Mouse (Mus musculus) R1 (cell line): ENCODE measurements around the gene Gm42791.

ENCODE experiments used
- DNase-seq: peaks from one replicate; pipeline ENCODE4 v3.0.0-alpha.2; 2018; ENCODE audit warnings: low read depth, low spot score

Gene Gm42791

DNA sequence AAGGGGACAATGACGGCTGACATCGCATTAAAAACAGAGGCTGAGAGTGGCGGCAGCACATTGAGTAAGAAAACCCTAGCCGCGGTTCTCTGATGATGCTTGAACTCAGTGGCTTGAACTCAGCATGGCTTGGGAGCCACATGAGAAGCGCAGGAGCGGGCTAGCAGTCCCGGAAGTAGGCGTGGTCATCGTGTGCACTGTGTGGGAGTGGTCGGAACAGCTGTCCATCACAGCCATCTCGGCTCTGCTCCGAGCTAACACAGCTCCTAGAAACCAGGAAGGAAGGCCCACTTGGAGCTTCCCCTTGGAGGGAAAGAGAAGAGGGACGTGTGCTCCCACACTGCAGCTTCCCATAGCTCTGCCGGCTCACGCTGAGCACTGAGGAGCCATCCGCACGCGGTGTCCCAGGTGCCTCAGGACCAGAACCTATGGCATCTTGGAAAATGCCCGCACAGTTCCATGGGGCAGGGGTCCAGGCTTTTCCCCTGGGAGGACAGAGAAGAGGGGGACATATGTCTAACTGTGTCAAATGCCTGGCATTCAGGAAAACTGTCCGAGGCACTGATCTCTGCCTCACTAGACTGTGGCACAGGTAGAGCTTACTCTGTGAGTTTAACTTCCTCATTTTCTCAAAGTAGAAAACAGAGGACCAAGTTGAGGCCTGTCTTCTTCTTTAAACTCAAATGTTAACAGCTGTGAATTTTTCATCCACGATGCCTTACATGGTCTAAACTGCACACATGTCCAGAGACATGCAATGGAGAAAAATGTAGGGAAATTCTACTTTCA is 108.9 kb downstream of the Gm42791 start:
- DNase-seq, result peak; percentile 98

DNA sequence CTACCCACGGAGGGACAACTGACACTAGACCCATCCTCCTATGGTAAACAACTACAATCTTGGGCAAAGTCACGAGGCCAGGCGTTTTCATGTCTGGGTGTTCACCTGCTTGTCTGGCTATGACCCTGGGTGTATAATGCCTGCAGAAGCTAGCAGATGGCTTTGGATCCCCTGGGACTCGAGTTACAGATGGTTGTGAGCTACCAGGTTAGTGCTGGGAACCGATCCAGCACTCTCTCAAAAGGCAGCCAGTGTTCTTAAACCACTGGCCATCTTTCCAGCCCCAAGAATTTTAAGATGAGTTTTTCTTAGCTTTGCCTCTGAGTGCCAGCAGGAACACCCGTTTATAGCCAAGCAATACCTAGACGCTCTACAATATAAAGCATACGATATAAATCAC is 111.3 kb downstream of the Gm42791 start:
- no peak for DNase-seq

DNA sequence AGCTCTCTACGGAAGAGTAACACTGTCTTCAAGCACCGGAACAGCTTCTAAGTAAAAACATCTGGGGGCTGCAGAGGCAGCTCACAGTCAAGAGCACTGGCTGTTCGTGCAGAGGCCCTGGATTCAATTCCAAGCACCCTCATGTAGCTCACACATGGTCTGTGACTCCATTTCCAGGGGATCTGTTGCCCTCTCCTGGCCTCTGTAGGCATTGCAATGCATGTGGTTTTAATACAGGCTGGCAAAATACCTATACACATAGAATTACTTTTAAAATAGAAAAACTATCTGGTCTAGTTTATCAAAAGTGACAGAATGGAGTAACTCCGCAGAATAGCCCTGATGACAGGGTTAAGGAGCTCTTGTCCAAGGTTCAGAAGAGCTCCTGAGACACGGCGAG is 115.7 kb downstream of the Gm42791 start:
- peak; percentile 69 for DNase-seq

DNA sequence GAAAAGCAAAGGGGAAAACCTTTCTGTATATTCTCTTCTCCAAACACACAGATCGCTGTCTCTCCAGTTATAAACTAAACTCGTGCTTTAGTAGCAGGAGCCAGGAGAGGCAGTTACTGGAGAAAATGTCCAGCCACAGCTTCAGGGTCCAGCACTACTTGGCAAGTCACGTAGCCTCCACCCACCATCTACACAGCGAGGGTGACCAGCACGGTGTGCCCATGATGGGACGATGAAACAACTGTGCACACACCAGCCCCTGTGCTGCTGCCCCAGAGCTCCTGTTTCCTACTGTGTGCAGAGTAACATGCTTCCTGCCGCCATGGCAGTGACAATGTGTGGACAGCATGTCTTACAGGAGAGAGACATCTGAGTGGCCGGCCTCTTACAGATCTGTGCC is 121.8 kb downstream of the Gm42791 start:
- DNase-seq, result no peak

DNA sequence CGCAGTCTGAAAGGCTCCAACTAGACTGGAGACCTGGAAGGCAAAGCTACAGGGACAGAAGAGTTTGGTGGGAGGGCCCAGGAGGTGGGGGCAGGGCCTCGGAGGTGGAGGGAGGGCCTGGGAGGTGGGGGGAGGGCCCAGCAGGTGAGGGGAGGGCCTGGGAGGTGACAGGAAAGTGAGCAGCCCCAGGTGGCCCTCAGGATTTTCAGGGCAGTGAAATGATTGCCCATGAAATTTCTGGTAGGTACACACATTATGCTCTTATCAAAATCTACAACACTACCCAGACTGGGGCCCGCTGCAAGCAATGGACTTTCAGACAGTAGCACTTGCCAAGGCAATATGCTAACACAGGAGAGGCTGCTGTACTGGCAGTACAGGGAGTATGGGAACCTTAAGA is 125.4 kb downstream of the Gm42791 start:
- no peak for DNase-seq

DNA sequence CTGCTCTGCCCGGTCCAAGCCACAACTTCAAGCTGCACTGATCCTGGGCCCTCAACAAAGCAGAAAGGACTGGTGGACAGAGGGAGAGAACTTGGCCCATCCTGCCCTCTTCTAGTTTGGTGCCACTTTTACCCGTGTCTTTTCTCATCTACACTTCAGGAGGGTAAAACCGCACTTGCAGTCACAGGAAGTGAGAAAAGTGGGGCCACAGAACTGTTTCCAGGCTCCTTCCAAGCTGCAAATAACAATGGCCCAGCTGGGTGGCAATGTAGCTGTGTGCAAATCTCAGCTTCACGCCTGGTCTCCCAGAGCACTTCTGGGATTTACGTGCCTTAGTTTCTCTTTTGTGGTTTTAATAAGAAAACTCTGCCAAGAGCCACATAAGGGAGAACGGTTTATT is 127.2 kb downstream of the Gm42791 start:
- no peak for DNase-seq

DNA sequence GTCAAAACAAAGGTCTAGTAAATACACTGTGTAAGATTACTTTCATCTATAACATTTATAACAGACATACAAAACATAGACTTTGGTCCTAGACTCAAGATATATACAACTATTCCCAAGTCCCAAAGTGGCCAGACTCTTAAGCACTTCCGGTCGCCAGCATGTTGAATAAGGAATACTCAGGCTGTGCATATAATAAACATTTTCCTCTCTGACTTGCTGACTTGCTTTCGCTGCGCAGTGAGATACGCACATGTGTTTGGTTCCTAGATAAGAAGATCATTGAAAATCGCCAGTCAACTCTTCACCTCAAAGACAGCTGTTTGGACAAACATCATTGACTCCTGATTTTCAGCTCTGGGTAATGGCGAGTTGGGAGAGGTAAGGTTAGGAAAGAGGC is 127.8 kb downstream of the Gm42791 start:
- no peak for DNase-seq

DNA sequence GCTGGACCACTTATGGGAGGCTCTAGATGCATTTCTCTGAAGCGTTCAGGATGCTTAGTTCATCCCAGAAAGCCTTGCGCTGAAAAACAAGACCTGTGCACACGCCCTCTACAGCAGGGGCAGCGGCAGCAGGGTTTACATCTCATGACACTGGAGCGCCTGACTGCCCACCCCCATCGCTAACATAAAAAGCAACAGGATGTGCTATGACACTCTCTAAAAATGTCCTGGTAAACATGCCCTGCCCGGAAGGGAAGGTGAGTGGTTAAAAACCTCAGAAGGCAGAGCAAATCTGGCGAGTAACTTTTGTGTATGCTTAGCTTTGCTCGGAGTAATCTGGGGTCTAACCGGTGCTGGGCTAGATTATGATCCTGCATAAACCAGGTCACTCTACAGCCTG is 128.4 kb downstream of the Gm42791 start:
- no peak for DNase-seq

DNA sequence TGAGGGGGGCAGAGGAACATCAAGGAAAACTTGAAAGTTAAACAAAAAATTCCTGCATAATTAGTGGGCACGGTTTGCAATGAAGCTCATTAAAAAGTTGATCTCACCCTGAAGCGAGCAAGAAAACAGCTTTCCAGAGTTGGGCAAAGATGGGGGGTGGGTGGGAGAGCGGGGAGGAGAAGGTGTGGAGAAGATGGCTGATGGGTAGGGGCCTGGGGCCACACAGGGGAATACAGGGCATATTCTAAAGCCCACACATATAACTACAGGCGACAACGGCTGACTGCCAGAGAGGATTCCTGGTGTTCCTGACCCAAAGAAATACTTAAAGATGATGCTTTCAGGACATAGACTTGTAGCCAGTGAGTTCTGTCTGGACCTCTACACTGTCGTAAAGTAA is 131.5 kb downstream of the Gm42791 start:
- no peak for DNase-seq

DNA sequence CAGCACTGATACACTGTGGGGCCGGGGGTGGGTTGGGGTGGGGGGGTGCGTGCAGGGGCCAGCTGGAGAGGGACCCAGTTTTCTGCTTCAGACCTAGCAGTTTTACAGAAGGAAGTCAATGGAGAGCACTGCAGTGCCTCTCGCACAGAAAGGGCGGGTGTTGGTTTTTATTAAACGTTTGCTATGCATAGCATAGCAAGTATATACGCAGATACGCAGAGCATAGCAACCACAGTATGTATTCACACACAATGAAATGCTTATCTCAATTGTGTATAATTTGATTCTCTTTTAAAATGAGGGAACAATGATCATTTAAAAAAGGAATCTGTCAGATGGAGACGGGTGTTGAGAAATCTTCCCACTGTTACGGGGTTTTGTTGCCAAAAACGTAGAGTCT is 132.1 kb downstream of the Gm42791 start:
- DNase-seq, result no peak

DNA sequence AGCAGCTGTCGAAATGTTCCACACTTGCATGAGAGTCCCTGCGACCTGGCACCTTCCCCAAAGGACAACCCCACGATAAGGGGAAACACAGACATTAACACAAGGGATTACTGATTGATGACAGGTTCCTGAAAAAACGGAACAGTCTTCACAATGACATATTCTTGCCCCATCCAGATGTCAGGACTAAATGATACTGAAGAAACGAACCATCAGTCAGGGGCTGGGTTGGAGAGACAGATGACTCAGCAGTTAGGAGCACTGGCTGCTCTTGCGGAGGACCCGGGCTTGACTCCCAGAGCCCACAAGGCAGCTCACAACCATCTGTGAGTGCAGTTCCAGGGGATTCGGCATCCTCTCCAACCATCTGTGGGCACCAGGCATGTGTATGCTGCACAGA is 132.8 kb downstream of the Gm42791 start:
- no peak for DNase-seq

DNA sequence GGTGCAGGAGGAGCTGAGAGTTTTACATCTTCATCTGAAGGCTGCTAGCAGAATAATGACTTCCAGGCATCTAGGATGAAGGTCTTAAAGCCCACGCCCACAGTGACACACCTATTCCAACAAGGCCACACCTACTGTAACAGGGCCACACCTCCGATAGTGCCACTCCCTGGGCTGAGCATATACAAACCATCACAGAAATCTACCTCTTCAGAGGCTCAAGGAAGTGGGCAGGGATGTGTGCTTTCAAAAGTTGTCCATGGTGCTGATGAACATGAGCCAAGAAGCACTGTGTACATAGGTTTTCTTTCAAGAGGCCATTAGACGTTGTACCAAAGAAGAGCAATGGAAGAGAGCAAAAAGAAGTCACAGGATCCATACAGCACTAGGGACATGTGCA is 137.4 kb downstream of the Gm42791 start:
- DNase-seq, result peak; percentile 15

DNA sequence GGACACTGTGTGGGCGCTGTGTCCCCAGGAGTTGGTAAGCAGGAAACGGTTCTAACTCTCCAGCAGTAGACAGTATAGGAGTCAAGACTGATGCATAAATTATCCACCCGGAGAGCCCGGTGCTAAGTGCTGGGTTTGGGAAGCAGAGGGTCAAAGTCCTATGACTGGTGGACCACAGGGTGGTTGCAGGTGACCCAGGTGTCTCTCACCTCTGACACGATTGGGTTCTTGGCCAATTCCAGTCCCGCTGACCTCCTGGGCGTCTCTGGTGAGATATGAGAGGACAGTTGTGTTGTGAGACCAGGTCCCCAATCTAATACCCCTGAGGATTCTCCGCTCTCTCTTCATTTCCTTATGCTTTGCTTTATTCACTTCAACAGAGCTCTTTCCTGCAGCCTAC is 139.9 kb downstream of the Gm42791 start:
- DNase-seq, result no peak

DNA sequence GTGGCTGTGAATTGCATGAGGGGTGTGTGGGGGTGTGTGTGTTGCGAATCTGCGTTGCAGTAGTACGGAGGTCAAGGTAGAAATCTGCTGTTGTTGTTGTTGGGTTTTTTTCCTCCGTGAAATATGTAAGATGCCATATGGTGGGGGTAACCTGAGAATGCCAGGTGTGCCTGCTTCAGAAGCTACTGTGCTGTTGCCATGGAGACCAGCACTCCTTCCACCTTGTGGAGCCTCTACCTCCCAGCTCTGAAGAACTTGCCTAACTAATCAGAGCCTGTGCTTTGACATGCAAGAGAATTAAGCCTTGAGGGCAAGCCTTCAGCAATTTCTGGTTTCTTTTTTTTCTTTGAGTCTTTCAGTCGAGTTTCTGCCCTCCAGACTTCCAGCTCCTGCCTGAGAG is 140.8 kb downstream of the Gm42791 start:
- DNase-seq, result peak; percentile 65

DNA sequence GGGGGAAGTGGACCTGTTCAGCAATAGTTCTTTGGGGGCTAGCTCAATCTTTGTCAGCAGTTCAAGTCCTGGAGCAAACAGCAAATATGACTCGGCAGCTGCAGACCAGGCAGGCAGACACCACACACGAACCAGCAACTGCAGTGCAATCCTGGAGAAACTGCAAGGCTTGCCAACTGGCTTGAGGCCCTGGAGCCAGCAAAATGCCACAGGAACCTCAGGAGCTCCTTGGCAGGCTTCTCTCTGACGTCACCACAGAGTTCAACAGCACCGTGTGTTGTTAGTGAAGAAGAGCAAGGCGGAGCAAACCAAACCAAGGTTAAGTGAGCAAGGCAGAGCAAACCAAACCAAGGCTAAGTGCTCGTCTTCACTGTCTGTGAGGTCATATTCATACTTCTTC is 145.4 kb downstream of the Gm42791 start:
- no peak for DNase-seq

DNA sequence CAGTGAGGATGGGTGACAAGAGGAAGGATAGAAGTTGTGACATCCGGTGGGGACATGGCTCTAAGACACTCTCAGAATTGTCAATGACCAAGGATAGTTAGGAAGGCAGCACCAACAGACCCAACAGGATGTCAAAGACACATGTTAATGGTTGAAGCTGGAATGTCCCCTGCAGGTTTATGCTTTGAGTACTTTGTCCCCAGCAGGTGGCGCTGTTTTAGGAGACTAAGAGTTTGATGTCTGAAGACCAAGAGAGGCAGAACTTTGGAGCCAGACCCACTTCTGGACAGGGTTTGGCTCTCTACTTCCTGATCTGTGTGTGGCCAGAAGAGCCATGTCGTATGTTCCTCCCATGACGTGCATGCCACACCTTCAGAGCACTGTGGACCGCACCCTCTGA is 147.9 kb downstream of the Gm42791 start:
- DNase-seq, result peak; percentile 80
